Mouse (Mus musculus) MEL (cell line): ENCODE measurements around the gene Ddah1.

Experiments
- CTCF ChIP-seq, 3 experiments: IDR thresholded peaks in 2 of 3; conservative IDR thresholded peaks in 1 of 3; 2 replicates each; pipeline ENCODE4 v1.5.1; 2011 to 2012; ENCODE audit warnings: low read length in 3 of 3, low read depth in 2 of 3, mild to moderate bottlenecking in 2 of 3, improper control_type of control experiment in 1 of 3, inconsistent platforms in 1 of 3, mixed read lengths in 1 of 3, moderate library complexity in 1 of 3; ENCODE audit not compliant: control insufficient read depth in 1 of 3, insufficient read depth in 1 of 3, poor library complexity in 1 of 3, severe bottlenecking in 1 of 3
- EP300 ChIP-seq, 2 experiments: IDR thresholded peaks; 2 replicates each; pipeline ENCODE4 v1.6.1; 2011; ENCODE audit warnings: improper control_type of control experiment in 2 of 2, low read length in 2 of 2, low read depth in 1 of 2, mild to moderate bottlenecking in 1 of 2
- GATA1 ChIP-seq: IDR thresholded peaks from 2 replicates; pipeline ENCODE4 v1.6.1; 2011; ENCODE audit warnings: low read depth, low read length, improper control_type of control experiment
- HCFC1 ChIP-seq: IDR thresholded peaks from 2 replicates; pipeline ENCODE4 v1.6.1; 2012; ENCODE audit warnings: low read depth, mild to moderate bottlenecking, inconsistent platforms, low read length, improper control_type of control experiment, moderate library complexity
- NELFE ChIP-seq: IDR thresholded peaks from 2 replicates; pipeline ENCODE4 v1.6.1; 2011; ENCODE audit warnings: low read depth, low read length, improper control_type of control experiment
- POLR2A ChIP-seq, 2 experiments: IDR thresholded peaks; 2 replicates each; pipeline ENCODE4 v1.6.1; 2011 to 2012; ENCODE audit warnings: low read length in 2 of 2, mild to moderate bottlenecking in 2 of 2, control low read depth in 1 of 2, improper control_type of control experiment in 1 of 2, low read depth in 1 of 2, moderate library complexity in 1 of 2; ENCODE audit not compliant: control insufficient read depth in 1 of 2, insufficient read depth in 1 of 2, poor library complexity in 1 of 2
- TBP ChIP-seq: IDR thresholded peaks from 2 replicates; pipeline ENCODE4 v1.8.0; 2011; ENCODE audit warnings: low read depth, low read length, improper control_type of control experiment
- UBTF ChIP-seq: IDR thresholded peaks from 2 replicates; pipeline ENCODE4 v1.6.1; 2012; ENCODE audit warnings: low read depth, mild to moderate bottlenecking, inconsistent platforms, low read length, improper control_type of control experiment, moderate library complexity, borderline replicate concordance; ENCODE audit not compliant: insufficient read depth
- USF1 ChIP-seq: IDR thresholded peaks from 2 replicates; pipeline ENCODE4 v1.6.1; 2014; ENCODE audit warnings: low read depth, mild to moderate bottlenecking, inconsistent platforms, low read length, improper control_type of control experiment, moderate library complexity
- ZC3H11A ChIP-seq: IDR thresholded peaks from 2 replicates; pipeline ENCODE4 v1.6.1; 2012; ENCODE audit warnings: low read depth, mild to moderate bottlenecking, inconsistent platforms, low read length, improper control_type of control experiment

- TF ChIP-seq GATA1 (no peak), NELFE (no peak), POLR2A (IDR thresholded peaks at IDR 0.05; ENCODE audit: control insufficient read depth in 1 of 2, insufficient read depth in 1 of 2, low read depth in 1 of 2, low read length in 2 of 2, poor library complexity in 1 of 2) (no peak), HCFC1 (no peak), USF1 (no peak), TBP (no peak), CTCF (IDR thresholded peaks at IDR 0.05 in 2 of 3, conservative IDR thresholded peaks at IDR 0.05 in 1 of 3; ENCODE audit: control insufficient read depth in 1 of 3, insufficient read depth in 1 of 3, low read depth in 2 of 3, low read length in 3 of 3, poor library complexity in 1 of 3, severe bottlenecking in 1 of 3) (no peak), UBTF (no peak), EP300 (IDR thresholded peaks at IDR 0.05; ENCODE audit: low read depth in 1 of 2, low read length in 2 of 2) (no peak), ZC3H11A (no peak)
These were observed 43.6 kb downstream of the Ddah1 start for GRCm38 (mm10) chr3:145802106-145802505.
